Mouse (Mus musculus) small intestine, adult 2 months (tissue): ENCODE measurements around the gene Aurkb.

Experiments used
- CTCF ChIP-seq: fragments of 200-500 bp; IDR thresholded peaks from 2 replicates; pipeline ENCODE4 v1.5.1; 2012; ENCODE audit warnings: low read depth, mild to moderate bottlenecking, control low read depth, inconsistent platforms, low read length, moderate library complexity, mixed read lengths; ENCODE audit not compliant: insufficient replicate concordance, insufficient read length; ENCODE audit errors: extremely low read depth
- POLR2A ChIP-seq: fragments of 200-500 bp; IDR thresholded peaks from 2 replicates; pipeline ENCODE4 v1.6.1; 2012; ENCODE audit warnings: low read depth, mild to moderate bottlenecking, control low read depth, inconsistent platforms, low read length, moderate library complexity

DNA sequence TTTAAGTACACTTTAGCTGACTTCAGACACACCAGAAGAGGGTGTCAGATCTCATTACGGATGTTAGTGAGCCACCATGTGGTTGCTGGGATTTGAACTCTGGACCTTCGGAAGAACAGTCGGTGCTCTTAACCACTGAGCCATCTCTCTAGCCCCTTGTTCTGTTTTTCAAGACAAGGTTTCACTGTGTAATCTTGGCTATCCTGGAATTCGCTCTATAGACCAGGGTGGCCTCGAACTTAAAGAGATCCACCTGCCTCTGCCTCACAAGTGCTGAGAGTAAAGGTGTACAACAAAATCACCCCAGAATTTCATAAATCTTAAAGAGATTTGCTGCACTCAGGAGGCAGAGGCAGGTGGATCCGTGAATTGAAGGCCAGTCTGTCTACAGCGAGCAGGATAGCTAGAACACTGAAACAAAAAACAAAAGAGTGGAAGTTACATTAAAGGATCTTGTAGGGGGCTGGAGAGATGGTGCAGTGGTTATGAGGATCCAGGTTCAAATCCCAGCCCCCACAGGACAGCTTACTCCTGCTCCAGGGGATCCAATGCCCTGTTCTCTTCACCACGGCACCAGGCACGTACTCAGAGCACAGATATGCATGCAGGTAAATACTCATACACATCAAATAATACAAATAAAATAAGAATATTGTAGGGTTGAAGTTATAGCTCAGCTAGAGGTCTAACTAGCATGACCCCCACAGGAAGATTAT lies 30.5 kb downstream of the Aurkb start:
- no peak for TF ChIP-seq POLR2A
- TF ChIP-seq CTCF, result no peak
